Mouse (Mus musculus): ENCODE data around the gene Atf7. TPM values are rescaled to one million over a fixed set of nuclear protein-coding genes. Genes with fewer than 3 reads are reported as not detected.

Atf7 gene
- polyA plus RNA-seq, 1 experiment from 2014 or later: 36.5 TPM

DNA sequence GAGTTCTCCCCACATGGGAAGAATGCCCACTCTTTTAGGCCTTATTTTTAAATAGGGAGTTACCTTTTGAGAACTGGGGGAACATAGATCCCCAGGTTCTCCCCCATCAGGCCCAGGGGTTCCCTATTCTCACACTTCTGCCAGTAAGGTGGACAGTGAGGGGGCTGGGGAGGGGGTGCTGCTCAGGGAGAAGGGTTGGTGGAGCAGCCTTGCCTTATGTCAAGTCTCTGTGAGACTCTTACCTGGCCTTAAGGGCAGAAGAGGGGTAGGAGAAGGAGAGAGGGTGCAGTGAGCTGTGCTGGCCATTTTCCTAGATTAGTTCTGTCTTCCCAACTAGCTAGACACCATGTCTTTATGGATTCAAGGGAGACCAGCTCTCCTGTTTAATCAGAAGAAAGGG, 112.8 kb downstream of the Atf7 start:
- Histone ChIP-seq H3K9ac (ENCODE audit: low read length) (no peak overlapping the region), H3K4me2 (ENCODE audit: low read length) (no peak overlapping the region), H3K9me3 (ENCODE audit: control insufficient read depth, low read length) (no peaks in the 10 kb centered on the region), H3K27me3 (replicated peaks; ENCODE audit: control insufficient read depth, insufficient read depth, low read length) (no peaks in the 10 kb centered on the region), H3K36me3 (ENCODE audit: control insufficient read depth, insufficient read depth, low read length) (0 out of 2 replicates have a peak, but pooled peaks cover 8% of the 10 kb centered on the region), H3K4me1 (replicated peaks; ENCODE audit: control insufficient read depth, insufficient read depth, low read length) (peaks cover 28% of the 10 kb centered on the region), H3K27ac (ENCODE audit: low read depth) (no peak overlapping the region), H3K4me3 (ENCODE audit: low read depth, low read length) (no peak overlapping the region)
- no peak for DNase-seq (ENCODE audit: low spot score)
- ATAC-seq (replicated peaks; ENCODE audit: low FRiP score, low TSS enrichment, low read depth): no peak

DNA sequence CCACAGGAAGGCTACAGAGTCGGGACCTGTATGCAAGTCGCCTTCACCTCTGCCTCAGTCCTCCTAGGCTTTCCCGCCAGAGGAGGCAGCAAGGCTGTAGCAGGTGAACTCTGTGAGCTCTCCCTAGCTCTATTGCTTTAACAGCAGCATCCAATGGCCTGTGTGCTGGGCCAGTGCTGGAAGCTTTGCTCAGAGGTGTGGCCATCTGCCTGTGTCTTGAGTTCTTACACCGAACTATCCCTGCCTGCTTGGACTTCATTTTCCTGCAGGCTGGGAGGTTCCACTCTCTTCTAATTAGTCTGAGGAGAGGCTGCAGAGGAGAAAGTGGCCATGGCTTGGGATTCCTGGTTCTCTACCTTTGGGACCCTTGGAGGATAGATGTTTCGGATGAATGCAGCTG, 113.3 kb downstream of the Atf7 start:
- no peak for ATAC-seq (replicated peaks; ENCODE audit: low FRiP score, low TSS enrichment, low read depth)
- 46% methylated on average over 5 of the region's 5 CpGs for WGBS
- H3K27me3 ChIP-seq (replicated peaks; ENCODE audit: control insufficient read depth, insufficient read depth, low read length): no peaks in the 10 kb centered on the region
- 0 out of 2 replicates have a peak overlapping the region, but pooled peaks have one; percentile 69 for H3K27ac ChIP-seq (ENCODE audit: low read depth)
- peaks cover 28% of the 10 kb centered on the region for H3K4me1 ChIP-seq (replicated peaks; ENCODE audit: control insufficient read depth, insufficient read depth, low read length)
- H3K9me3 ChIP-seq (ENCODE audit: control insufficient read depth, low read length): no peaks in the 10 kb centered on the region
- H3K36me3 ChIP-seq (ENCODE audit: control insufficient read depth, insufficient read depth, low read length): 0 out of 2 replicates have a peak, but pooled peaks cover 8% of the 10 kb centered on the region
- H3K9ac ChIP-seq (ENCODE audit: low read length): no peak overlapping the region
- DNase-seq (ENCODE audit: low spot score): no peak
- no peak overlapping the region for H3K4me2 ChIP-seq (ENCODE audit: low read length)
- no peak overlapping the region for H3K4me3 ChIP-seq (ENCODE audit: low read depth, low read length)

GRCm38 (mm10) chr15:102511285-102511833, 113.9 kb downstream of the Atf7 start:
- Histone ChIP-seq H3K4me3 (ENCODE audit: low read depth, low read length) (0 out of 2 replicates have a peak overlapping the region, but pooled peaks have one; percentile 55), H3K36me3 (ENCODE audit: control insufficient read depth, insufficient read depth, low read length) (0 out of 2 replicates have a peak, but pooled peaks cover 12% of the 10 kb centered on the region), H3K9ac (ENCODE audit: low read length) (no peak overlapping the region), H3K4me2 (ENCODE audit: low read length) (peak overlapping the region; percentile 63), H3K27ac (ENCODE audit: low read depth) (peak overlapping the region; percentile 69), H3K9me3 (ENCODE audit: control insufficient read depth, low read length) (no peaks in the 10 kb centered on the region), H3K27me3 (replicated peaks; ENCODE audit: control insufficient read depth, insufficient read depth, low read length) (no peaks in the 10 kb centered on the region), H3K4me1 (replicated peaks; ENCODE audit: control insufficient read depth, insufficient read depth, low read length) (peaks cover 28% of the 10 kb centered on the region)
- DNase-seq (ENCODE audit: low spot score) (no peak), ATAC-seq (replicated peaks; ENCODE audit: low FRiP score, low TSS enrichment, low read depth) (no peak)
- WGBS: 25% methylated on average over 6 of the region's 6 CpGs

GRCm38 (mm10) chr15:102510590-102511284, 114.5 kb downstream of the Atf7 start:
- Histone ChIP-seq H3K27me3 (replicated peaks; ENCODE audit: control insufficient read depth, insufficient read depth, low read length) (no peaks in the 10 kb centered on the region), H3K4me1 (replicated peaks; ENCODE audit: control insufficient read depth, insufficient read depth, low read length) (peaks cover 23% of the 10 kb centered on the region), H3K36me3 (ENCODE audit: control insufficient read depth, insufficient read depth, low read length) (0 out of 2 replicates have a peak, but pooled peaks cover 12% of the 10 kb centered on the region), H3K4me2 (ENCODE audit: low read length) (peak overlapping the region; percentile 63), H3K9me3 (ENCODE audit: control insufficient read depth, low read length) (no peaks in the 10 kb centered on the region), H3K9ac (ENCODE audit: low read length) (peak overlapping the region; percentile 55), H3K27ac (ENCODE audit: low read depth) (peak overlapping the region; percentile 77), H3K4me3 (ENCODE audit: low read depth, low read length) (peak overlapping the region; percentile 55)
- ATAC-seq (replicated peaks; ENCODE audit: low FRiP score, low TSS enrichment, low read depth) (peak; percentile 95), DNase-seq (ENCODE audit: low spot score) (peak; percentile 95)
- WGBS: 3% methylated on average over 34 of the region's 34 CpGs

DNA sequence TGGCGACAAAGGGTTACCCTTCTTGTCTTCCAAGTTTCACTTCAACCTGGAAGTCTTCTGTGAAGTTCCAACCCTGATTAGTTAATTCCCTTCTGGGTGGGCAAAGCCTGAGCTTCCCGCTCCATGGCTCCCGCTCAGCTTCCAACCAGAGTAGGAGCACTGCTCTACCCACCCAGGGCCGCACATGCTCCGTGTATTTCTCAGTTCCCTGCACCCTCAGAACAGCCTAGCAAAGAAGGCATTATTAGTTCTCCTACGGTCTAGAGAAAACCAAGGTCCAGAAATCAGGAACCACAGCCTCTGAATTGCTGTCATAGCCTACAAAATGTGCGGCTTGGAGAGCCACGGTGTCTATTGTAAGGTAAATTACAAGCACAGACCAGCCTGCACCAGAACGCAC, 115.2 kb downstream of the Atf7 start:
- H3K9ac ChIP-seq (ENCODE audit: low read length): peak overlapping the region; percentile 55
- H3K9me3 ChIP-seq (ENCODE audit: control insufficient read depth, low read length): no peaks in the 10 kb centered on the region
- no peaks in the 10 kb centered on the region for H3K27me3 ChIP-seq (replicated peaks; ENCODE audit: control insufficient read depth, insufficient read depth, low read length)
- peak overlapping the region; percentile 55 for H3K4me3 ChIP-seq (ENCODE audit: low read depth, low read length)
- peak; percentile 62 for ATAC-seq (replicated peaks; ENCODE audit: low FRiP score, low TSS enrichment, low read depth)
- H3K36me3 ChIP-seq (ENCODE audit: control insufficient read depth, insufficient read depth, low read length): peaks cover 18% of the 10 kb centered on the region; the same call in 1 of the 2 replicates
- H3K27ac ChIP-seq (ENCODE audit: low read depth): peak overlapping the region; percentile 77
- H3K4me2 ChIP-seq (ENCODE audit: low read length): peak overlapping the region; percentile 63
- H3K4me1 ChIP-seq (replicated peaks; ENCODE audit: control insufficient read depth, insufficient read depth, low read length): peaks cover 22% of the 10 kb centered on the region
- DNase-seq (ENCODE audit: low spot score): no peak
- 3% methylated on average over 9 of the region's 9 CpGs for WGBS

- Histone ChIP-seq H3K4me1 (replicated peaks; ENCODE audit: control insufficient read depth, insufficient read depth, low read length) (peaks cover 22% of the 10 kb centered on the region), H3K36me3 (ENCODE audit: control insufficient read depth, insufficient read depth, low read length) (peaks cover 36% of the 10 kb centered on the region), H3K9ac (ENCODE audit: low read length) (no peak overlapping the region), H3K4me2 (ENCODE audit: low read length) (no peak overlapping the region), H3K27me3 (replicated peaks; ENCODE audit: control insufficient read depth, insufficient read depth, low read length) (no peaks in the 10 kb centered on the region), H3K27ac (ENCODE audit: low read depth) (no peak overlapping the region), H3K9me3 (ENCODE audit: control insufficient read depth, low read length) (no peaks in the 10 kb centered on the region), H3K4me3 (ENCODE audit: low read depth, low read length) (no peak overlapping the region)
- WGBS: 85% methylated on average over 3 of the region's 3 CpGs
- ATAC-seq (replicated peaks; ENCODE audit: low FRiP score, low TSS enrichment, low read depth) (no peak), DNase-seq (ENCODE audit: low spot score) (no peak)
Observed at GRCm38 (mm10) chr15:102508336-102508735, 116.9 kb downstream of the Atf7 start.

DNA sequence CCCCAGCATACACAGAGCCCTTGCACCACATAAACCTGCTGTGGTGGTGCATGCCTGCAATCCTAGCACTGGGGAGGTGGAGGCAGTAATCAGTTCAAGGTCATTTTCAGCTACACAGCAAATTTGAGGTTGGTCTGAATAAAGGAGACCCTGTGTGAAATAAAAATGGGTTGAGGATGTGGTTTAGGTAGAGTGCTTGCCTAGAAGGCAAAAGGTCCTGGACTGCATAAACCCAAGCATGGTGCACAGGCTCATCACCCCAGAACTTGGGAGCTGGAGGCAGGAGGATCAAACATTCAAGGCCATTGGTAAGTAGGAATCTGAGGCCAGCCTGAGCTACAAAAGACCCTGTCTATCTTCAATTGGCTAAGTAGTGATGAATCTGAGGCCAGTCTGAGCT, 117.7 kb downstream of the Atf7 start:
- H3K36me3 ChIP-seq (ENCODE audit: control insufficient read depth, insufficient read depth, low read length): peaks cover 44% of the 10 kb centered on the region
- no peak for ATAC-seq (replicated peaks; ENCODE audit: low FRiP score, low TSS enrichment, low read depth)
- DNase-seq (ENCODE audit: low spot score): no peak
- no peak overlapping the region for H3K4me2 ChIP-seq (ENCODE audit: low read length)
- H3K27ac ChIP-seq (ENCODE audit: low read depth): no peak overlapping the region
- no peak overlapping the region for H3K4me3 ChIP-seq (ENCODE audit: low read depth, low read length)
- no peaks in the 10 kb centered on the region for H3K9me3 ChIP-seq (ENCODE audit: control insufficient read depth, low read length)
- no peak overlapping the region for H3K9ac ChIP-seq (ENCODE audit: low read length)
- no peaks in the 10 kb centered on the region for H3K27me3 ChIP-seq (replicated peaks; ENCODE audit: control insufficient read depth, insufficient read depth, low read length)
- H3K4me1 ChIP-seq (replicated peaks; ENCODE audit: control insufficient read depth, insufficient read depth, low read length): peaks cover 22% of the 10 kb centered on the region

- DNase-seq (ENCODE audit: low spot score) (no peak), ATAC-seq (replicated peaks; ENCODE audit: low FRiP score, low TSS enrichment, low read depth) (no peak)
- no peaks in the 10 kb centered on the region for H3K9me3 ChIP-seq (ENCODE audit: control insufficient read depth, low read length)
- H3K4me2 ChIP-seq (ENCODE audit: low read length): no peak overlapping the region
- no peak overlapping the region for H3K27ac ChIP-seq (ENCODE audit: low read depth)
- peaks cover 20% of the 10 kb centered on the region for H3K4me1 ChIP-seq (replicated peaks; ENCODE audit: control insufficient read depth, insufficient read depth, low read length)
- H3K27me3 ChIP-seq (replicated peaks; ENCODE audit: control insufficient read depth, insufficient read depth, low read length): no peaks in the 10 kb centered on the region
- peaks cover 51% of the 10 kb centered on the region for H3K36me3 ChIP-seq (ENCODE audit: control insufficient read depth, insufficient read depth, low read length)
- 81% methylated on average over 1 of the region's 1 CpGs for WGBS
- H3K9ac ChIP-seq (ENCODE audit: low read length): no peak overlapping the region
- no peak overlapping the region for H3K4me3 ChIP-seq (ENCODE audit: low read depth, low read length)
Observed at GRCm38 (mm10) chr15:102506864-102507263, 118.4 kb downstream of the Atf7 start.

DNA sequence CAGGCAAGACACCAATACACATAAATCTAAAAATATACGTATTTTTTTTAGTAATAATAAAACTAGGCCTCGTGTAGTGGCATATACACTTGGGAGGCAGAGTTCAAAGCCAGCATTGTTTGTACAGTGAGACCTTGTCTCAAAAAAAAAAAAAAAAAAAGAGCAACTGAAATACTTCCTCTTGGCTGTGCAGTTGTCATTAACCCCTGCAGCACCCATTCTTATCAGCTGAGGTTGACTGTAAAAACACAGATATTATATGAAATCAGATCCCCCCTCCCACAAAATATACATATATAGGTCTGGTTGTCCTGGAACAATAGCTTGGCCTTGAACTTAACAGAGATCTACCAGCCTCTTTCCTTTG, 118.8 kb downstream of the Atf7 start:
- ATAC-seq (replicated peaks; ENCODE audit: low FRiP score, low TSS enrichment, low read depth) (no peak), DNase-seq (ENCODE audit: low spot score) (no peak)
- WGBS: 28% methylated on average over 2 of the region's 2 CpGs
- no peak overlapping the region for H3K9ac ChIP-seq (ENCODE audit: low read length)
- H3K4me2 ChIP-seq (ENCODE audit: low read length): no peak overlapping the region
- H3K27me3 ChIP-seq (replicated peaks; ENCODE audit: control insufficient read depth, insufficient read depth, low read length): no peaks in the 10 kb centered on the region
- peaks cover 55% of the 10 kb centered on the region for H3K36me3 ChIP-seq (ENCODE audit: control insufficient read depth, insufficient read depth, low read length)
- no peak overlapping the region for H3K4me3 ChIP-seq (ENCODE audit: low read depth, low read length)
- no peak overlapping the region for H3K27ac ChIP-seq (ENCODE audit: low read depth)
- H3K4me1 ChIP-seq (replicated peaks; ENCODE audit: control insufficient read depth, insufficient read depth, low read length): peaks cover 16% of the 10 kb centered on the region
- H3K9me3 ChIP-seq (ENCODE audit: control insufficient read depth, low read length): no peaks in the 10 kb centered on the region

Data from intestine, embryonic 14.5 days (tissue).